9 mouse cellular contexts compared by ENCODE assay signal in genomic region chr4:114467371-114468094, GRCm38 (mm10).
DNase-seq lines count a peak whose midpoint lies in the region; ATAC-seq lines count a peak whose summit lies in the region.
"Had no signal": no experiment of that assay in that cellular context is flagged by ENCODE, and none has a peak within 500 bp of the region (broad histone marks: within the 10 kb centered on the region; RNA-seq: fewer than 3 reads in every experiment).

No protein-coding gene starts in this region.

- no peak overlapping the region for H3K4me3 ChIP-seq in intestine, embryonic 16.5 days (ENCODE audit: low read length)

- H3K36me3 ChIP-seq in intestine, embryonic 16.5 days (ENCODE audit: control insufficient read depth, insufficient read depth, low read length), result no peaks in the 10 kb centered on the region

- ATAC-seq in intestine, embryonic 16.5 days, result peak; percentile 63

- peaks cover 9% of the 10 kb centered on the region for H3K4me1 ChIP-seq in intestine, embryonic 16.5 days (ENCODE audit: control insufficient read depth, insufficient read depth, low read length)

- WGBS in intestine, embryonic 16.5 days, result 36% methylated on average over 6 of the region's 6 CpGs

- peak; percentile 32 for DNase-seq in gastrocnemius, postnatal 10 days
- DNase-seq in gastrocnemius, postnatal 14 days, result no peak
- peak; percentile 46 for DNase-seq in ovary, adult 18-20 months (ENCODE audit: low spot score)
- no peak for DNase-seq in ovary, postnatal 14 days (ENCODE audit: low spot score)
- DNase-seq in retina, embryonic 14.5 days (ENCODE audit: low spot score), result peak; percentile 28
- no peak for DNase-seq in left cerebral cortex, adult 18-20 months (ENCODE audit: low spot score in 2 of 2)
- DNase-seq in layer of hippocampus, adult 18-20 months (ENCODE audit: low spot score in 2 of 2), result no peak
- DNase-seq: liver had no signal

- H3K27ac ChIP-seq in intestine, embryonic 16.5 days (ENCODE audit: low read length), result no peak overlapping the region

- H3K9me3 ChIP-seq in intestine, embryonic 16.5 days (ENCODE audit: control insufficient read depth, low read length), result no peaks in the 10 kb centered on the region

- intact Hi-C loops in gastrocnemius, postnatal 14 days (cut with DNase I; ENCODE audit: low total_unique reads), result no loop called here

- H3K9ac ChIP-seq in intestine, embryonic 16.5 days (ENCODE audit: low read depth, low read length), result no peak overlapping the region

- H3K27me3 ChIP-seq in intestine, embryonic 16.5 days (replicated peaks; ENCODE audit: control insufficient read depth, insufficient read depth, low read length), result no peaks in the 10 kb centered on the region

- no peak overlapping the region for H3K4me2 ChIP-seq in intestine, embryonic 16.5 days (ENCODE audit: low read depth, low read length)

Comparison
In these comparisons a context has a peak if more than half of its experiments do, and no peak if none do; other contexts are left out.
1. DNase-seq: peak in gastrocnemius, postnatal 10 days (single experiment), ovary, adult 18-20 months (single experiment) and retina, embryonic 14.5 days (single experiment); none in gastrocnemius, postnatal 14 days (single experiment), ovary, postnatal 14 days (single experiment), left cerebral cortex, adult 18-20 months (0 of 2) and layer of hippocampus, adult 18-20 months (0 of 2).